Mouse (Mus musculus): Measurements from ENCODE around the gene Actn4.

Gene Actn4

DNA sequence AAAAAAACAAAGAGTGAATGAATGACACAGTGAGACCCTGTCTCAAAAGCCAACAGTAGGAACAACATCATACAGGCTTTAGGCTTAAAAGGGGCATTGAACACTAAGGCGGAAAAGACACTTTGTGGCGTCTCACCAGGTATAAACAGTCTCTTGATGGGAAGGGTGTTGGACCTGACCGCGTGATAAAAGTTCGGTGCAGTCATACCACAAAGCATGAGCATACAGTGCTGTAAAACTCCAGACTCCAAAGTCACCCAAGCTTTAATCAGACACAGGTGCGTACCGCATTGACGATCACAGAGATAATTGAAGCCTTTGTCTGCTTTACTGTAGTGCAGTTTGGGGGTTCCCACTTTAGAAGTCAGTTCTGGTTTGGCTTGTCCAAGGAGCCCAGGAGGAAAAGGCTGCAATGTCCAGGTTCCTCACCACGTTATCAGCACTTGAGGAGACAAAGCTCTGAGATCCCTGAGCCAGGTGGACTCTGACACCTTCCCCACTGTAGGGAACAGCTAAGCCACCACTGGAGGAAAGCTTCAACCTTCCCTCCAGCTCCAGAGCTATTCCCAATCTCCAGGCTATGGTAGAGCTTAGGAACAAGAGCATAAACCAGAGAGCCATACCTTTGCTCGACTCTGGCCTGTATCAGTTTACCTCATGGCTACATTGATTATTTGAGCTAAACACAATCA, 11.6 kb downstream of the Actn4 start:
- no peak for DNase-seq (ENCODE audit: low spot score in 2 of 2)

DNA sequence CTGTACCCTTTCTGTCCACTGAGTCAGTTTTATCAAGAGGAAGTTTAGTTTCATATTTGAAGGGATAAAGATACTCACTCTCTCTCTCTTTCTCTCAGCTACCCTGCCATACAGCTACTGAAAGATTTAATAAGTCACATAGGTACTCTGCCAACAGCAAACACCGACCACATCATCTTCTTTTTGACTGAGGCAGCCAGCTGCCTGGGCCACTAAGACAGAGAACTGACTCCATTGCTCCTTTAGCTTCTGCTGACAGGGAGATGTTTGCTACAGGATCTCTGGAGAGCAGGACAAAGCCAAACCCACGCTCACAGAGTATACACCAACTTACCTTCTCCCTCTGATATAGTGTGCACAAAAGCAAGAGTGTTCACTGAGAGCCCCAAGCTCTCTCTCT, 12.8 kb downstream of the Actn4 start:
- DNase-seq (ENCODE audit: low spot score in 2 of 2), result no peak

DNA sequence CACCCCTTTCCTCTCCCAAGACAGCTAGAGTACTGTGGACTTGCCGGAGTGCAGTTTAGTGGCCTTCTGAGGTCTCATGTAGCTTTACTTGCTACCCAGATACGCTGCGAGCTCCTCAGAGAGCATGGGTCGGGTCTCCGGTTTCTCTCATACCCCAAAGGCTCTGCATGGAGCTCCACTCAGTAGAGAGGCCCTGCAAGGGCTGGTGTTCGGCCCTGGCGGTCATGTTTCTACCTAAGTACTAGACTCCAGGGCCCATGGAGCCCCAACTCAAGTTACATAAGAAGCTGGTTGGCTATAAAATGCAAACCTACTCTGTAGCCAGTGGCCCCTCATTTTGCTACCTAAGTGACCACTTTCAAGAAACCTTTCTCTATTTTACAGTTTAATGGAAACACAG, 13.4 kb downstream of the Actn4 start:
- no peak for DNase-seq (ENCODE audit: low spot score in 2 of 2)

DNA sequence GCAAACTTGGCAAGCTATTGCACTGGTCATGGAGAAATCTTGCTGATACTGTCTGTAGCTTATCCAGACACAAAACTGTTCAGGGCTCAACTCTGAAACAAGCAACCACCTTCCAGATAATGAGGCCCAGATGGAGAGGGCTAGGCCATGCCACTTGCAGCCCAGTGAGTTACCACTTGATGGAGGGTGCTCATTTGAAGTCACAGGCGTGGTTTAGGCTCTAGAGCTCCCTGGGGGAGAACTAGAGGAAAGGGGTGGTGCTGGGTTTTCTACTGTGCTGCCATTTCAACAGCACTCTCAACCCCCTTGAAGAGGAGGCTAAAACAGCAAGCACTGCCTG, 15.9 kb downstream of the Actn4 start:
- no peak for DNase-seq (ENCODE audit: low spot score in 2 of 2)

DNA sequence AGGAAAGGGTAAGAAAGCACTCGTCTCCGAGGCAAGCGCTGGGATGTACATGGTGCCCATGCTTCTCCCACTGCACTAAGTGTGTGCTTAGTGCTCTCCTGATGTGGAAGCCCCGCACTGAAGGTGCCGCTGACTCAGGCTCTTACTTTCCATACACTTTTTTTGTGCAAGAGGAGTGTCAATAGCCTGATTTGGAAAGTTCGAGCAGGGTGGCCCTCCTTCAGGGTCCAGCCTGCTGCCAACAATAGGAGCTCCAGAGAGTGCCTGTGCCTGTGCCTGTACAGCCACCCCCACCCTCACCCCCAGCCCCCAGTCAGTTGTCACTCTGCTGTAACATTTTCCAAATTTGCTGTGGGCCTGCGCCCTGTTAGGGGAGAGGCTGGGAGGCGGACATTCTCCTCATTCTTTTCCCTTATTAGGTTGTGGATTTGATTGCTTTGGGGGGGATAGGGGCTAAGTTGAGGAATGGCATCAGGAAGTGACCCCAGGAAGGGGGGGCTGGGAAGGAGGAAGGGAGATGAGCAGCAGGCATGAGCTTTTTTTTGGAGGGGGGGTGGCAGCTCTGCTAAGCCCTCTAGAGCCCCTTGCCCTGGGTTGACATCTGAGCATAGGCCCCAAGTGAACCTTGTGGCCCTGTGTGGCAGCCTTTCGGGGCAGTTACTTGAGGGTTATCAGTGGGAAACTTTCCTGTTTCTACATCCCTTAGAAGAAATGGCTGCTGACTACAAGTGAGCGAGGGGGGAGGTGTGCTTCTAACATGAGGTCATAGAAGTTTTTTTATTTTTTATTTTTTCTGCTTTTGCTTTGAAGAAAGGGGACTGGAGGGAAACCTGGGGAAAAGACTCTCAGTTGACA, 16.5 kb downstream of the Actn4 start:
- no peak for DNase-seq (ENCODE audit: low spot score in 2 of 2)

DNA sequence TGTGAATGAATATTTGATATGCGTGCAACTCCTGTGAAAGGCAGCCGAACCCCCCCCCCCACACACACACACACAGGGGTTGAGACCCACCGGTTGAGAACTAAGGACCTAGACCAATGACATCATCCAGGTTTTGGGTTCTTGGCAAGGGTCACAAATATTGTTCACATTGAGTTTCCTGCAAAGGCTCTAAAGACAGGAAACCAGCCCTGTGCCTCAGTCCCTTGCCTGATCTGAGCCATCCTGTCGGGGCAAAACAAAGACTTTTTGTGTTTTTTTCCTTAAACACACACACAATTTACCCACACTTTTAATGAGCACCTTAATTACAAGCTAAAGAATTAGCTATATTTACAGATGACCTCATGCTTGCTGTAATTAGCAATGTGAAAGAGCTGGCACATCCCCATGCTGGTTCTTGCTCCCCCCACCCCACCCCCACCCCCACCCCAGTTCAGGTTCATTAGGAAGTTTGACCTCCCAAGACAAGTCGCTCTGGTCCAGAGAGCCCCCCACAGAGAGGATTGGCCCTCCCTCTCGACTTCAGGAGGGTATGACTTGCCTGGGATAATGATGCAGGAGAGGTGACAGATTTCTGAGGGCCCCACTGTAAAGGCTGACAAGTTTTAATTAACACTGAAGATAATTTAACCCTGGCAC, 17.3 kb downstream of the Actn4 start:
- DNase-seq (ENCODE audit: low spot score in 2 of 2), result no peak

DNA sequence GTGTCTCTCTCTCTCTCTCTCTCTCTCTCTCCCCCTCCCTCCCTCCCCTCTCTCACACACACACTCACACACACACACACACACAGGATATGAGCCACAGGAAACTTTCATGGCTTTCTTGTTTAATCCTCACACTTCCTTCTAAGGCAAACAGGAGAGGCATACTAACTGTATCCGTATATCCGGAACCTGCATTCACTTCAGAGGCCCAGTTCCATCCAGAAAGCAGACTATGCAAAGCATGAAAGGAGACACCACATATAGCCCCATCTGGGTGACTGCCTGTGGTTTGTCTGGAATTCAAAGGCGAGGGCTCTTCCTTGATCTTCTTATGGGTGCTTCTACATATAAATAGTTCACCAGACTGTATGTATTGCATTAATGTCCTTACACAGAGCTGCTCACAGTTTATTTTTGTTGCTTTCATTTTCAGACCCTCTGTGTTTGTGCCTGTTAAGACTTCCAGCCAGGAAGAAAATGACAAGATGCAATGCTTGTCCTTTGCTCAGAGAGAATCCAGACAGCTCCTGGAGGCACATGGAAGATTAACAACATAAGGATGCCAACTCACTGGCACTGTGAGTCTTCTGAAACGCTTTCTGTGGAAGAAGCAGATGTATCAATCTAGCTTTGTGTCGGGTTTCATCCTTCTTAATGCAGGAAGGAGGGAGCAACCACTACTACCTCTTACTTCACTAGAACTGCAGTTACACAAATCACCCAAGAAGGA, 18.5 kb downstream of the Actn4 start:
- no peak for DNase-seq (ENCODE audit: low spot score in 2 of 2)

DNA sequence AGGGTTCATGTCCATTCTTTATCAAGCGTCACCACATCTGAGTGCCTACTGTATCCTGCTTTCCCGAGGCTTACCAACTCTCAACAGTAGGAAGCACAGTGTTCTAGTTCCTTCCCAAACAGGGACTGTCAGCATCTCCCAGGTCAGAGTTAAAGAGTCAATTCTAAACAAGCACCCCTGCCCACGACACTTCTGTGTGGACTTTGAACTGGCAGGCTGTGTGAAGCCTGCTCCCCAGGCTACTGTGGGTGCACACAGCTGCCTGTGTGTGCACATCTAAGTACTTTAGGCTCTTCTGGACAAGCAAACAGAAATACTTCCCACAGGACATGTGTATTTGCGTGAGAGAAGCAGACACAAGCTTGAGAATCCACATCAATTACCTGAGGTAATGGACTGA, 20.6 kb downstream of the Actn4 start:
- no peak for DNase-seq (ENCODE audit: low spot score in 2 of 2)

DNA sequence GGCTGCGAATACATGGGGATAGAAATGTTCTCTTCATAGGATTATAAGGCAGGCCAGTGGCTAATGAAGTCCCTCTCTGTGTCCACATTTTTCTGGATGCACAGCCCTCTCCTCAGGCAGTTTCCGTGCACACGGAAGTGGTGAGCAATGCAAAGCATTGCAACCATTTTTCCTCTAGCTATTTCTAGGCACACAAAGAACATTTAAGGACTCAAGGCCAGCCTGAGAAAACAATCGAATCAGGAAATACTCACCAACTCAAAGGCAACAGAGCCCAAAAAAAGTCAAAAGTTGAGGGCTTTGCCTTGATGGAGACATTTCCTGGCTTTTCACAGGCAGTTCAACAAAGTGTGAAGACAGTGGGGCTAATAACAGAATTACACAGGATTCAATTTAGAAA, 21.0 kb downstream of the Actn4 start:
- DNase-seq (ENCODE audit: low spot score in 2 of 2), result no peak

DNA sequence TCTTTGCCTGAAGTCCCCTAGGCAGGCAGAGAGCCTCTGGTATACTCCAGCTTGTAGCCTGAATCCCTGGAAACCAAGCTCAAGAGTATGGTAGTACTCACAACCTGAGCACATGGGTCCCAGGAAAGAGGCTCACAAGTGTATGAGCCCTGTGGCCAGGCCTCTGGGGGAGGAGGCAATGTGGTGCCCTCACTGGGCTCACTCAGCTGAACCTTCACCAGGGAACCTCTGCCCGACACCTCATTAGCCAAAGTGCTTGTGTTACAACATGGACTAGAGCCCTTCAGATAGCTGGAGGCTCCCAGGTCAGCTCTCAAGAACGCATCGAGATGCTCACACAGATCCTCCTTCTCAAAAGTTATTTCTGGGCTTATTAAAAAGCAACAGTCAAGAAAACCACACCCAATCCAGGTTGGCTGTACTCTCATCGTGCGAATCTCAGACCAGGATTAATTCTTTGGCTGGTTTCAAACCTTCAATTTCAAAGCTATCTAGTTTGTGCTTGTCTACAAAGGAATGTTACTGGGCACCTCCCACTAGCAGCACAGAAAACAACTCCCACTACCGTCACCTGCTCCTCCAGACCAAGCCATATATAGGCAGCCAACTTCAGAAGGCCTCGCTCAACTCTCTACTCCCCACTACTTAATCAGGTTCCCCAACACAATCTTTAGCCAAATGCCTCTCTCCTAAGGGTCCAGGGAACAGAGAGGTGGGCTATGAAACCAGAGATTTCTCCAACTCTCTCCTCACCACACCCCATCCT, 22.5 kb downstream of the Actn4 start:
- no peak for DNase-seq (ENCODE audit: low spot score in 2 of 2)

DNA sequence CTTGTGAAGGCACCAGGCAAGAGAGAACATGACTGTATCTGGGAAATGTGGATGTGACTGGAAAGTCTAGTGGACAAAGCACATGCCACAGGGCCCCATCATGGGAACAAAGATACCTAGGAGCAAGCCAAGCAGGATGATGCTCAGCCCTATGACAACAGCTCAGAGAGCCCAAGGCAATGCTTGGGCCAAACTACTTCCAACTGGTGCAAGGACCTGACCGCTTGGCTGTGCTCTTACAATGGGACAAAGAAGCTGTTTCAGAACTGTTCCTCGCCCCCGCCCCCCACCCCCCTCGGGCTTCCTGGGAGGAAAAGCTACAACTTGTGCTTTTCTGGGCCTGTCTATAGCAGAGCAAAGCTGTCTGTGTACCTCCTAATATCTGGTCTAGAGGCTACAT, 23.5 kb downstream of the Actn4 start:
- DNase-seq (ENCODE audit: low spot score in 2 of 2), result no peak

DNA sequence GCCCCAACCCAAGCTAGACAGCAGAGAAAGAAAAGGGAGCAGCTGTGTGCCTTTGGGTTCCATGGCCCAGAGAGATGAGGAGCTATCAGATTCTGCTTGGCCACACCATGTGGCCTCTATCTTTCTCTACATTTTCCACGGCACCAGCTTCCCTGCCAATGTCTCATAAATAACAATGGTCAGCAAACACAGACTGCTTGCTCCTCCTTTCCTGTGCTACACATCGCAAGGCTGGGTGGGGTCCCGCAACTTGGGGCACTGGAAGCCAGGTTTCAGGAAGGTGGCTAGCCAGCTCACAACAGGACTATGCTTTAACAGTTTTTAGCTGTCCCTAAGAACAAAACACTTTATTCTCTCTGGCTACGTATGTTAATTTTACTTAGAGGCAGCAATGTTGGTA, 25.4 kb downstream of the Actn4 start:
- no peak for DNase-seq (ENCODE audit: low spot score in 2 of 2)

DNA sequence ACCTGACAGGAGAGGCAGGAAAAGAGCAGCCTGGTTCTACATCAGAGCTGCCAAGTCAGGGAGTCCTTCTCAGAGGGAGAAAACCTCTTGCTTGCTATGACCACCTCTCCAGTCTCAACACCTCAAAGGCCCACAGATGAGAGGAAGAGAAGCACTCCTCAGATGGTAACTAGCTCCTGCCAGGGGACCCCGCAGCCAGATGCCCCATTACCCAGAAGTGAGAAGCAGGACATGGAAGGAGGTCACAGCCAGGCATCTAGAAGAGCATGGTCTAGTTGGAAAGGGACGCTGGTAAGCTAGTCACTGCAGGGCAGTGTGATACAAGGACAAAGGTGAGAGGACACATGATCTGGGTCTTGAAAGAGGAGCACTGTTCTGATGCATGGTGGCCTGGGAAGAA, 28.3 kb downstream of the Actn4 start:
- no peak for DNase-seq (ENCODE audit: low spot score in 2 of 2)

DNA sequence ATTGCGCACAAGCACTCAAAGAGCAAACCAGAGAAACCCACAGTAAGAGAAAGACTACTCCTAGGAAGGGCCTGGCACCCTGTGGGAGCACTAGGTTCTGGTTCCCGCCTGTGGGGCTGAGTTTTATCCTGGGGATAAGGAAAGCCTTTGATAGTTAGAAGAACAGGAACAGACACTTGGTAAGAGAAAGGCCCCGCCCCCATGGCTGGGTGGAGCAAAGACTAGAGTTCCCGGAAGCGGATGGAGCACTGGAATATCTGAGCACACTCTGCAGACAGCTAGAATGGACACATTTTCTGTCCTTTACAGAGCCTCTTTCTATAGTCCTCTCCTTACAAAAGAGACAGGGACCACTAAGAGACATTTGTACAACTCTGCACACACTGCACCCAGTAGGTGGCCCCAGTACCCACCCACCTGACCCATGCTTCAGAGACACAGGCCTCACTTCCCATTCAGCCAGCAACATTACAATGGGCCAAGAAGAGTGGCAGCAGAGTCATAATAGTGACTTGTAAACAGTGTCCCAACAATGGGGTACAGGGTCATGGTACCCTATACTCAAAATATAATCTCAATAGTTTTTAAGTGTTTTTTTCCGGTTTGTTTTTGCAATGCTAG, 29.6 kb downstream of the Actn4 start:
- DNase-seq (ENCODE audit: low spot score in 2 of 2), result no peak

DNA sequence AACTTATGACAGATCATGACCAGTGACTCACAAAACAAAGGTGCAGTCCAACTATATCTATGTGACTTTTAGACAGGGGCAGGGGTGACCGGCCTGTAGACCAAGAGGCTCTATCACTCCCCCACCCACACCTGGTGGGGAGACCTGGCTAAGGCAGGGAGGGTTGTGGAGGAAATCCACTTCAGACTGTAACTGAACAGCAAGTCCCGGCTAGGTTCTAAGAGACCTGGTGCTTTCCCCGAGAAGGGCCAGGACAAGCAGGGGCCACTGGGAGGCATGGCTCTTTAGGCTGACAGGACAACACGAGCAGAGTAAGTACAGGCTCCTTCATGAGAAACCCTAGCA, 30.5 kb downstream of the Actn4 start:
- DNase-seq (ENCODE audit: low spot score in 2 of 2), result peak in 1 of 2 experiments; percentile 56

DNA sequence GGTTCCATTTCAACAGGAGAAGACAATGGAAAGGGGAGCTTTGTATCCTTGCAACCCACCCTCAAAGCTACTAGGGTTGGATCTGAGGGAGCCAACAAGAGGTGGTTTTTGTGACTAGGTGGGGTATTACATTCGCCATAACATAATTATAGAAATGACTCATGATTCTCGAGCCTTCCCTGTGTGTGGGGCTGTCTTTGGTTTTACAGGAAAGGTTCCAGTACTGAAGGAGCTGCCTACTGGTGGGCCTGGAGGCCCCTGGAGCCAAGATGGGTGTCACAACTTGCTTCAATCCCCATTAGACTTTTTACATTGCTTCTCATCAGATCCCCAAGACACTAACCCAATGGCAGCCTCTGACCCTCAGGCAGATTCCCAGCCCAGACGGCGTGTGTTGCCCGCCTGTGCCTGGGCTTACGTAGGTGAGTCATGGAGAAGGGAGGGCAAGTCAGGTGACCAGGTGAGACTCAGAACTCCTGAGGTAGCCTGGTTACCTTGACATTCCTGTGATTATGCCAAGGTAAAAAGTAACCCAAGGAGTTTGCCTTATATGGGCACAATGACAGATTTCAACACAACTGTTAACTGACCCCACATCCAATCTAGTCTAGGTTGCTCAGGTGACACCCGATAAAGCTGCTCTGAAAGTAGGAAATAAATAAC, 31.0 kb downstream of the Actn4 start:
- DNase-seq (ENCODE audit: low spot score in 2 of 2), result peak in 1 of 2 experiments; percentile 64

DNA sequence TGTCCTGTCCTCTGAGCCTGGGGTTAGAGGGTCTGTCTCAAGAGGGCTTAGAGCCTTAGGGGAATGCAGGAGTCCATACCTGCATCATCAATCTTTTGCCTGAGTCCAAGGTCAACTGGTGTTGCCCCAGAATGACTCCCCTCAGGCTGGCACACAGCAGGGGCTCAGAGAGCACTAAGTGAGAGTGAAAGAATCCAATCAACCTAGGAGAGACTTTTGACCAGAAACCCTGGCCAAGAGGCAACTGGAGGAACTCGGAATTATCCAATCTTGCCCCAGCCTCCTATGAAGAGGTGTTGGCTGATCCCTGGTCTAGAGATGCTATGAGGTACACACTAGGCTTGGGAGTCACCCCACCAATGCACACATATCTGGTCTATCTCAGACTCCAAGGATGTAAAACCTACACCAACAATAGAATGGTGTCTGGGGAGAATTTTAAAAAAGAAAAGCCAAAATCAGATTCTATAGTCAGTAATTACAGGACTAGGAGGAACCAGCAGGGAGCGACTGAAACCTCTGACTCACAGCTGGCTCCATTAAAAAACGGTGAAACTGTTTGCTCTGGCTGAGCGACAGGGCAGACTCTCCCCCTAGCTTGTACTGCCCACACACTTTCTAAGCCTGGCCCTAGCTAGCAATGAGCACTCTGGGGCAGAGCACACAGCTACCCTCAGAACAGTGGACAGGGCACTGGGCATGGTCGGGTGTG, 31.7 kb downstream of the Actn4 start:
- peak in 1 of 2 experiments; percentile 50 for DNase-seq (ENCODE audit: low spot score in 2 of 2)

DNA sequence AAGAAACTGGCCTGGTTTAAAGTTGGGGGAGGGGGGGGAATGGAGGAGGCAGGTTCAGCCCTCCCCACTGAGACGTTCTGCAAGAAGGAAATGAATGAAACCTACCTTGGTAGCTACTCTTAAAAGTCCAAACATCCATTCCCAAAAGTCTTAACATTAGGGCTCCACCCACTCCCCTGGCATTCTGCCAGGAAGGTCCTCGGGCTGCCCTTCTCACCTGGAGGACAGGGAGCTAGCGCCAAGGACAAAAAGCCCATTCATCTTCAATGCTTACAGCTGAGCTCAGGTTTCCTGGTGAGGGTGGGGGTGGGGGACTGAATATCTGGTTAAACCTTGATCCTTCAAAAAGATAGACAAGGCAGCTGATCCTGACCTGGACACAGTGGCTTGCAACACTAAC, 32.8 kb downstream of the Actn4 start:
- DNase-seq (ENCODE audit: low spot score in 2 of 2), result no peak

DNA sequence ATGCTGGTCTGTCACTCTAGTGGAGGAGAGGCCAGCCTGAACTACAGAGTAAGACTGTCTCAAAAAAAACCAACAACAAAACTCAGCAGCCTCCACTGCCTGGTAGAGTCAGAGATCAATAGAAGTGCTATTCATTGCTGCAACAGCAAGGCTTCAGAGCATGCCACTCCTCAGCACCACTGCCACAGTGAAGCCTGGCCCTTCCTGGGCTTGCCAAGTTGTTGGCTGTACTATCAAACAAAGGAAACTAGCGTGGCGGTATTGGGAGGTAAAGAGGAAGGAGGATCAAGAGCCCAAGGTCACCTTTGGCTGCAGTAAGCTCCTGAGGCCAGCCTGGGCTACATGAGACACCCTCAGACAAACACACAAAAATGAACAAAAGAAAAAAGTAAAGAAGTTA, 36.0 kb downstream of the Actn4 start:
- DNase-seq (ENCODE audit: low spot score in 2 of 2), result no peak

DNA sequence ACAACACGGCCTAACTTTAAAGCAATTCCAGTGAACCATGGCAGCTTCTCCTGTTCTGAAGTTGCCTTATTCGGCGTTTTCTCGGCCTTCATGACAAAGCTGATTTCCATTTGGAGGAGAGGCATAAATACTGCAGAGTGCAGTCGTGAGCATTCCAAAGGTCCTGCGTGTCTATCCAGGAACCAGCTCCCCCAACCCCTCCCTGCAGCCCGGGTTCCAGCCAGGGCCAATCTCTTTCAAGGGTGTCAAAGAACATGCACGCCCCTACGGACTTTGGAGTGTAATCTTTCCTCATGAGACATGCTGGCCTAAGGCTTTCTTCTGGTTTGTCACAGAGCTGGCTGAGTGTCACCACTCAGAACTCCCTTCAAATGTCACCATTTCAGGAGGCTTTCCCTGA, 36.8 kb downstream of the Actn4 start:
- DNase-seq (ENCODE audit: low spot score in 2 of 2), result peak in 1 of 2 experiments; percentile 71
